Mouse (Mus musculus): ENCODE data around the gene Pycard. TPM values are rescaled to one million over a fixed set of nuclear protein-coding genes. Genes with fewer than 3 reads are reported as not detected.

Gene Pycard
- polyA plus RNA-seq, 1 experiment from 2014 or later = 42.8 TPM

- Histone ChIP-seq H3K4me2 (no peak overlapping the region), H3K9me3 (replicated peaks) (no peaks in the 10 kb centered on the region), H3K27ac (no peak overlapping the region; the same call in 1 of the 2 replicates), H3K4me1 (replicated peaks) (peaks cover 25% of the 10 kb centered on the region), H3K27me3 (peaks cover 5% of the 10 kb centered on the region), H3K36me3 (no peaks in the 10 kb centered on the region), H3K4me3 (no peak overlapping the region), H3K9ac (no peak overlapping the region)
- ATAC-seq (replicated peaks; ENCODE audit: insufficient number of reproducible peaks, insufficient read depth, low FRiP score, low read depth) = no peak
- 74% methylated on average over 6 of the region's 6 CpGs for WGBS
Measured at GRCm38 (mm10) chr7:128003098-128003497, 9.4 kb upstream of the Pycard start.

GRCm38 (mm10) chr7:128000068-128000950, 6.6 kb upstream of the Pycard start:
- no peaks in the 10 kb centered on the region for H3K36me3 ChIP-seq
- no peaks in the 10 kb centered on the region for H3K27me3 ChIP-seq
- no peak for ATAC-seq (replicated peaks; ENCODE audit: insufficient number of reproducible peaks, insufficient read depth, low FRiP score, low read depth)
- H3K27ac ChIP-seq = no peak overlapping the region
- H3K9me3 ChIP-seq (replicated peaks) = no peaks in the 10 kb centered on the region
- no peak overlapping the region for H3K4me3 ChIP-seq
- no peak overlapping the region for H3K4me2 ChIP-seq
- 18% methylated on average over 1 of the region's 1 CpGs for whole genome bisulfite sequencing
- peaks cover 25% of the 10 kb centered on the region for H3K4me1 ChIP-seq (replicated peaks)
- H3K9ac ChIP-seq = no peak overlapping the region

GRCm38 (mm10) chr7:127999436-127999835, 5.8 kb upstream of the Pycard start:
- Histone ChIP-seq H3K4me1 (replicated peaks) (peaks cover 17% of the 10 kb centered on the region), H3K4me3 (no peak overlapping the region), H3K27me3 (no peaks in the 10 kb centered on the region), H3K36me3 (no peaks in the 10 kb centered on the region), H3K4me2 (no peak overlapping the region), H3K9ac (no peak overlapping the region), H3K27ac (no peak overlapping the region), H3K9me3 (replicated peaks) (no peaks in the 10 kb centered on the region)
- ATAC-seq (replicated peaks; ENCODE audit: insufficient number of reproducible peaks, insufficient read depth, low FRiP score, low read depth) = no peak
- WGBS = 50% methylated on average over 1 of the region's 1 CpGs

GRCm38 (mm10) chr7:127992488-127993340, 953 bp downstream of the Pycard start:
- Histone ChIP-seq H3K4me1 (replicated peaks) (peaks cover 21% of the 10 kb centered on the region), H3K36me3 (peaks cover 14% of the 10 kb centered on the region), H3K9me3 (replicated peaks) (no peaks in the 10 kb centered on the region), H3K9ac (peak overlapping the region; percentile 54), H3K27ac (peak overlapping the region; percentile 48), H3K27me3 (no peaks in the 10 kb centered on the region), H3K4me2 (peak overlapping the region; percentile 69), H3K4me3 (peak overlapping the region; percentile 53)
- ATAC-seq (replicated peaks; ENCODE audit: insufficient number of reproducible peaks, insufficient read depth, low FRiP score, low read depth) = no peak
- WGBS = 31% methylated on average over 5 of the region's 5 CpGs

- Histone ChIP-seq H3K4me2 (0 out of 2 replicates have a peak overlapping the region, but pooled peaks have one; percentile 69), H3K36me3 (peaks cover 23% of the 10 kb centered on the region), H3K9ac (no peak overlapping the region), H3K4me1 (replicated peaks) (peaks cover 21% of the 10 kb centered on the region), H3K27ac (no peak overlapping the region), H3K4me3 (0 out of 2 replicates have a peak overlapping the region, but pooled peaks have one; percentile 53), H3K27me3 (no peaks in the 10 kb centered on the region), H3K9me3 (replicated peaks) (no peaks in the 10 kb centered on the region)
- WGBS = 49% methylated on average over 6 of the region's 6 CpGs
- no peak; the same call in 1 of the 2 replicates for ATAC-seq (replicated peaks; ENCODE audit: insufficient number of reproducible peaks, insufficient read depth, low FRiP score, low read depth)
Measured at GRCm38 (mm10) chr7:127991643-127992487, 1.8 kb downstream of the Pycard start.

GRCm38 (mm10) chr7:127988904-127989303, 4.8 kb downstream of the Pycard start:
- H3K36me3 ChIP-seq = peaks cover 52% of the 10 kb centered on the region

GRCm38 (mm10) chr7:127980606-127981005, 13.1 kb downstream of the Pycard start:
- Histone ChIP-seq H3K27me3 (no peaks in the 10 kb centered on the region), H3K4me1 (replicated peaks) (no peaks in the 10 kb centered on the region), H3K4me3 (no peak overlapping the region), H3K36me3 (peaks cover 98% of the 10 kb centered on the region), H3K9ac (no peak overlapping the region), H3K4me2 (no peak overlapping the region), H3K9me3 (replicated peaks) (no peaks in the 10 kb centered on the region), H3K27ac (no peak overlapping the region)
- no peak for ATAC-seq (replicated peaks; ENCODE audit: insufficient number of reproducible peaks, insufficient read depth, low FRiP score, low read depth)
- 90% methylated on average over 3 of the region's 3 CpGs for WGBS

More at GRCm38 (mm10) chr7:127988904-127989303, 4.8 kb downstream of the Pycard start:
- H3K27ac ChIP-seq = no peak overlapping the region
- peaks cover 20% of the 10 kb centered on the region for H3K4me1 ChIP-seq (replicated peaks)
- no peak overlapping the region for H3K9ac ChIP-seq
- ATAC-seq (replicated peaks; ENCODE audit: insufficient number of reproducible peaks, insufficient read depth, low FRiP score, low read depth) = no peak
- H3K4me3 ChIP-seq = no peak overlapping the region
- 75% methylated on average over 1 of the region's 1 CpGs for WGBS
- H3K27me3 ChIP-seq = no peaks in the 10 kb centered on the region
- H3K9me3 ChIP-seq (replicated peaks) = no peaks in the 10 kb centered on the region
- no peak overlapping the region for H3K4me2 ChIP-seq

GRCm38 (mm10) chr7:127978856-127979255, 14.8 kb downstream of the Pycard start:
- ATAC-seq (replicated peaks; ENCODE audit: insufficient number of reproducible peaks, insufficient read depth, low FRiP score, low read depth) = no peak
- 96% methylated on average over 2 of the region's 2 CpGs for WGBS
- no peaks in the 10 kb centered on the region for H3K27me3 ChIP-seq
- H3K4me2 ChIP-seq = no peak overlapping the region
- peaks cover 5% of the 10 kb centered on the region; the same call in 1 of the 2 replicates for H3K4me1 ChIP-seq (replicated peaks)
- no peak overlapping the region for H3K9ac ChIP-seq
- H3K9me3 ChIP-seq (replicated peaks) = no peaks in the 10 kb centered on the region
- H3K27ac ChIP-seq = no peak overlapping the region
- H3K36me3 ChIP-seq = peaks cover 98% of the 10 kb centered on the region
- H3K4me3 ChIP-seq = no peak overlapping the region

- no peak for ATAC-seq (replicated peaks; ENCODE audit: insufficient number of reproducible peaks, insufficient read depth, low FRiP score, low read depth)
- 75% methylated on average over 2 of the region's 2 CpGs for WGBS
Measured at GRCm38 (mm10) chr7:127974413-127974930, 19.2 kb downstream of the Pycard start.

GRCm38 (mm10) chr7:127967922-127968828, 25.5 kb downstream of the Pycard start:
- H3K9ac ChIP-seq = peak overlapping the region; percentile 95
- peak overlapping the region; percentile 94 for H3K4me3 ChIP-seq
- H3K27me3 ChIP-seq = no peaks in the 10 kb centered on the region
- H3K4me1 ChIP-seq (replicated peaks) = peaks cover 21% of the 10 kb centered on the region
- H3K27ac ChIP-seq = peak overlapping the region; percentile 96
- no peaks in the 10 kb centered on the region for H3K9me3 ChIP-seq (replicated peaks)
- ATAC-seq (replicated peaks; ENCODE audit: insufficient number of reproducible peaks, insufficient read depth, low FRiP score, low read depth) = peak; percentile 51
- peaks cover 32% of the 10 kb centered on the region for H3K36me3 ChIP-seq
- H3K4me2 ChIP-seq = peak overlapping the region; percentile 71
- WGBS = under 1% methylated on average over 36 of the region's 42 CpGs

More at GRCm38 (mm10) chr7:127974413-127974930, 19.2 kb downstream of the Pycard start:
- no peak overlapping the region for H3K4me2 ChIP-seq
- H3K4me3 ChIP-seq = no peak overlapping the region
- peaks cover 18% of the 10 kb centered on the region for H3K4me1 ChIP-seq (replicated peaks)
- H3K27me3 ChIP-seq = no peaks in the 10 kb centered on the region
- no peak overlapping the region for H3K27ac ChIP-seq
- H3K36me3 ChIP-seq = peaks cover 93% of the 10 kb centered on the region
- H3K9ac ChIP-seq = no peak overlapping the region
- no peaks in the 10 kb centered on the region for H3K9me3 ChIP-seq (replicated peaks)

Measured in heart, embryonic 15.5 days (tissue).